Mouse (Mus musculus) stomach, postnatal 0 days (tissue): ENCODE results near the gene Ccnc. TPM values are rescaled to one million over a fixed set of nuclear protein-coding genes. Genes with fewer than 3 reads are reported as not detected.

Source experiments
- ATAC-seq: fragments of 200-750 bp; cut with Nextera tagmentation; 2 replicates; pipeline ENCODE4 v1.8.0; 2017; ENCODE audit not compliant: low FRiP score, low TSS enrichment
- DNase-seq: peaks from one replicate; pipeline ENCODE4 v3.0.0-alpha.2; 2016; ENCODE audit warnings: low spot score
- H3K27ac ChIP-seq: fragments of 300-500 bp; sonication (generic); replicated peaks from 2 replicates; pipeline ENCODE4 v1.5.1; 2014; ENCODE audit warnings: mild to moderate bottlenecking, control low read depth
- H3K27me3 ChIP-seq: fragments of 300-500 bp; sonication (generic); 2 replicates; pipeline ENCODE4 v1.6.1; 2014; ENCODE audit warnings: low read length; ENCODE audit not compliant: control insufficient read depth, insufficient read depth
- H3K36me3 ChIP-seq: fragments of 300-500 bp; sonication (generic); 2 replicates; pipeline ENCODE4 v1.6.1; 2014; ENCODE audit warnings: low read length, mixed read lengths; ENCODE audit not compliant: control insufficient read depth, insufficient read depth
- H3K4me1 ChIP-seq: fragments of 300-500 bp; sonication (generic); replicated peaks from 2 replicates; pipeline ENCODE4 v1.6.1; 2014; ENCODE audit warnings: antibody characterized with exemption; ENCODE audit not compliant: control insufficient read depth, insufficient read depth
- H3K4me2 ChIP-seq: fragments of 300-500 bp; sonication (generic); replicated peaks from 2 replicates; pipeline ENCODE4 v1.6.1; 2014; ENCODE audit warnings: low read depth, mild to moderate bottlenecking, control low read depth, moderate library complexity
- H3K4me3 ChIP-seq: fragments of 300-500 bp; sonication (generic); 2 replicates; pipeline ENCODE4 v1.5.1; 2014; ENCODE audit warnings: low read depth, low read length, control low read depth
- H3K9ac ChIP-seq: fragments of 300-500 bp; sonication (generic); 2 replicates; pipeline ENCODE4 v1.6.1; 2014; ENCODE audit warnings: mild to moderate bottlenecking, low read length, control low read depth, mixed read lengths
- H3K9me3 ChIP-seq: fragments of 300-500 bp; sonication (generic); 2 replicates; pipeline ENCODE4 v1.6.1; 2016; ENCODE audit warnings: low read length; ENCODE audit not compliant: control insufficient read depth
- CTCF ChIP-seq: IDR thresholded peaks from 2 replicates; pipeline ENCODE4 v1.5.1; 2016; ENCODE audit warnings: antibody characterized with exemption, low read depth, mild to moderate bottlenecking, moderate library complexity
- EP300 ChIP-seq: optimal IDR thresholded peaks from 2 replicates; pipeline ENCODE3; 2016; ENCODE audit warnings: antibody characterized with exemption
- WGBS: fragments of 180-500 bp; shearing (Covaris S2); extraction: QIAGEN DNeasy Blood & Tissue Kit; methylation state at CpG from one replicate; pipeline ENCODE4 v1.1.7; 2014; 5-methylcytosine and 5-hydroxymethylcytosine counted together
- polyA plus RNA-seq: library from polyadenylated mRNA; unstranded; fragments of >200 nt; fragmentation: Nextera tagmentation; extraction: Ambion mirVana; gene quantifications from 2 replicates; pipeline ENCODE4 v1.2.1, GENCODE M21; 2015

The Ccnc gene
- polyA plus RNA-seq = 23.6 and 24.6 TPM in 2 replicates

- ATAC-seq (peak; percentile 100), DNase-seq (peak; percentile 95)
- Histone ChIP-seq H3K4me1 (no peaks in the 10 kb centered on the region), H3K27ac (peak within 1 kb of the TSS; percentile 82), H3K9ac (peak within 1 kb of the TSS; percentile 79), H3K4me3 (peak within 1 kb of the TSS; percentile 77), H3K4me2 (peak within 1 kb of the TSS; percentile 82), H3K9me3 (no peaks in the 10 kb centered on the region), H3K27me3 (no peaks in the 10 kb centered on the region), H3K36me3 (no peaks in the 10 kb centered on the region)
- WGBS = under 1% methylated on average over 37 of the region's 37 CpGs
- TF ChIP-seq EP300 = no peak
- TF ChIP-seq CTCF = no peak
These were observed at the start of gene Ccnc for GRCm38 (mm10) chr4:21727615-21728165. Ccnc (plus strand) TSS chr4:21727701.

DNA sequence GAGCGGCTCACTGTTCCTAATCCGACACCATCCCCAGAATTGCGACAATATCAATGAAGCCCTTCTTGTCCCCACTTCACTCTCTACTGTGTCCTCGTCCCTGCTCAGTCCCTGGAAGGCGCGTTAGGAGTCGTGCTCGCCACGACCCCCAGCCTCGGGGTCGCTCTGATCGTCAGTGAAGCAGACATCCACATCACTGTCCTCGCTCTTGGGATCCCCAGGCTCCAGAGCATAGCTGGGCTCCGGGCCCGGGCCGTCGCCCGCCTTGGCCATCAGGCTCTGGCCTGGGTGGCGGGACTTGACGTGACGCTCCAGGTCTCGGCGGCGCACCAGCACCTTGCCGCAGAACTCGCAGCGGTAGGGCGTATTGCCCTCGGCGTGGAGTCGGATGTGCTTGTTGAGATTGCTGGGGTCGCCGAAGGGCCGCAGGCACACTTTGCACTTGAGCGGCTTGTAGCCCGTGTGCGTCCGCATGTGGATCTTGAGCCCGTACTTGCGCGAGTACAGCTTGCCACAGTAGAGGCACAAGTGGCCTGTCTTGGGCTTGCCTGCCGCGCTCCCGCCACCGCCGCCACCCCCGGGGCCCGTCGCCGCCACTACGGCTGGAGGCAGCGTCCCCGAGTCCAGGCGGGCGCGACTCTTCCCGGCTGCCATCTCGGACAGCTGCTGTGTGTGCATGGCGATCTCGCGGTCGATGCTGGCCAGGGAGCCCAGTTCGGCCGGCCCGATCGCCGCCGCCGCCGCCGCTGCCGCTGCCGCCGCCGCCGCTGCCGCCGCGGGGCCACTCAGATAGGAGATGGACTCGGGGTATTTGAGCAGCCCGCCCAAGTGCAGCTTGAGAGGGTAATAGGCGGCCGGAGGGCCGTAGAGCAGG is 49.2 kb upstream of the Ccnc start:
- Histone ChIP-seq H3K27me3 (peaks cover 32% of the 10 kb centered on the region), H3K9ac (no peak overlapping the region), H3K27ac (no peak overlapping the region), H3K4me2 (peak overlapping the region; percentile 63), H3K4me3 (peak overlapping the region; percentile 39), H3K4me1 (peaks cover 5% of the 10 kb centered on the region; the same call in 1 of the 2 replicates), H3K9me3 (no peaks in the 10 kb centered on the region), H3K36me3 (no peaks in the 10 kb centered on the region)
- no peak for TF ChIP-seq CTCF
- no peak for TF ChIP-seq EP300
- under 1% methylated on average over 76 of the region's 84 CpGs for WGBS
- no peak for ATAC-seq
- no peak for DNase-seq

DNA sequence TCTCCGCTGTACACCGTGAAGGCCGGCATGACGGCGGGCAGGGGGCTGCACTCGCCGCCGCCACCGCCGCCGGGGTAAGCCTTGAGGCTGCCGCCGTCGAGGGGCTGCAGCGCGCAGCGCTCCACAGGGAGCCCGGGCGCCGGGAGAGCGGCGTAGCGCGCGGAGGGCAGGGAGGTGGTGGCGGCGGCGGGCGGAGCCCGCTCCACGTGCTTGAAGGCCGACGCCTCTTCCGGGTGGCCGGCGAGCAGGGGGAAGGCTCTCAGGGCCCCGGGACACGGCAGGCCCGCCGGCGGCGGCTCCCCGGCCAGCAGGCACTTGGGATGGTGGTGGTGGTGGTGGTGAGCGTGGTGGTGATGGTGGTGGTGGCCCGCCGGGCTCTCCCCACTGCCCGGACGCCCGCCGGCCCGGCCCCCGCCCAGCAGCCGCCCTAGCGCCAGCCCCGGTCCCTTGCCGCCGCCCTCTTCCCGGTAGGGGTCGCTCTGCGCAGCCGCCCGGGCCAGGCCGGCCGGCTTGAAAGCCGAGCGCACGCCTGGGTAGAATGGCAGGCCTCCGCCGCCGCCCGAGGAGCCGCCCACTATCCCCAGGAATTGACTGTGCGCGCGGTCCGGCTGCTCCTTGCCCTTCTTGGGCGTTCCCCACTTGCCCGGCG is 48.4 kb upstream of the Ccnc start:
- WGBS = 1% methylated on average over 39 of the region's 79 CpGs
- Histone ChIP-seq H3K9me3 (no peaks in the 10 kb centered on the region), H3K27me3 (peaks cover 36% of the 10 kb centered on the region), H3K4me2 (peak overlapping the region; percentile 63), H3K4me1 (peaks cover 5% of the 10 kb centered on the region; the same call in 1 of the 2 replicates), H3K36me3 (no peaks in the 10 kb centered on the region), H3K4me3 (peak overlapping the region; percentile 39), H3K9ac (no peak overlapping the region), H3K27ac (no peak overlapping the region)
- peak; percentile 56 for DNase-seq
- ATAC-seq = peak; percentile 85
- TF ChIP-seq CTCF (peak; percentile 45), EP300 (no peak)

GRCm38 (mm10) chr4:21679624-21680480 is 47.6 kb upstream of the Ccnc start:
- no peak for ATAC-seq
- TF ChIP-seq CTCF (no peak), EP300 (no peak)

DNA sequence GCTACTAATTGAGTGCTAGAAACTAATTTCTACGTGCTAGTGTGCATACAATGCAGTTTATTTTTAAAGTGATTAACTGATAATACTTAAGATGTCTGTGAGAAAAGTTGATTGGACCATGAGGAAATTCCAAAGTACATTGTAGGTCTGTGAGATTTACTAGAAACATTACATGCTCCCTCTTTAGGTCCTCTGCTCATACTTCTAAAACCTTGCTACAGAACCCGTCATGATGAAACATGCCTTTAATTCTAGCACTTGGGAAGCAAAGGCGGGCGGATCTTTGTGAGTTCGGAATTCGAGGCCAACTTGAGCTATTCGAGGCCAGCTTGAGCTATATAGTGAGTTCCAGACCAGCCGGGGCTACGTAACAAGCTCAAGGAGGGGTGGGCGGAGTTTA is 46.5 kb upstream of the Ccnc start:
- no peak overlapping the region for H3K4me3 ChIP-seq
- TF ChIP-seq CTCF = no peak
- no peak for TF ChIP-seq EP300
- WGBS = 5% methylated on average over 10 of the region's 10 CpGs

More at GRCm38 (mm10) chr4:21679624-21680480, 47.6 kb upstream of the Ccnc start:
- Histone ChIP-seq H3K4me3 (peak overlapping the region; percentile 39), H3K36me3 (no peaks in the 10 kb centered on the region), H3K4me2 (peak overlapping the region; percentile 63; the same call in 1 of the 2 replicates), H3K27me3 (peaks cover 37% of the 10 kb centered on the region), H3K9ac (no peak overlapping the region), H3K27ac (no peak overlapping the region), H3K9me3 (no peaks in the 10 kb centered on the region), H3K4me1 (peaks cover 5% of the 10 kb centered on the region; the same call in 1 of the 2 replicates)
- WGBS = 3% methylated on average over 42 of the region's 42 CpGs
- no peak for DNase-seq

More for the DNA sequence above, 46.5 kb upstream of the Ccnc start:
- Histone ChIP-seq H3K9me3 (no peaks in the 10 kb centered on the region), H3K9ac (no peak overlapping the region), H3K36me3 (no peaks in the 10 kb centered on the region), H3K27me3 (peaks cover 45% of the 10 kb centered on the region), H3K4me1 (peaks cover 5% of the 10 kb centered on the region; the same call in 1 of the 2 replicates), H3K4me2 (no peak overlapping the region), H3K27ac (no peak overlapping the region)
- ATAC-seq (no peak), DNase-seq (no peak)
